Mouse (Mus musculus): Measurements from ENCODE around the gene Ank3.

Ank3 gene

DNA sequence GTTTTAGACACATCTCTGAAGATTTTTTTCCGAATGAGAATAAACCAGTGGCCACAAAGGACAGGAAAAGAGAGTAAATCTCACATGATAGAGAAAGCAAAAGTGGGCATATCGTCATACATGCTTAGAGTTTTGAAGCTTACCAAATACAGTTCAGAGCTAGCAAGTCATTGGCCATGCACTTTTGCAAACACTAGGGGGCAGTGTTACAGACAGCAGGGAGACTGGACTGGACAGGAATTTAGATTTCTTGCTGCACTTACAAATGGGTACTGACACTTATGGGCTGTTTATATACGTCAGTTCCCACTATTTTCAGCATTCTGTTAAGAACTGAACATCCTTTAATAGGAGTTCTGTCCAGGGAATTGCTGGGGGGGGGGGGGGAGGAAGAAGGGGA lies 257.7 kb downstream of the Ank3 start:
- DNase-seq (ENCODE audit: low read depth, low spot score), result peak; percentile 71

DNA sequence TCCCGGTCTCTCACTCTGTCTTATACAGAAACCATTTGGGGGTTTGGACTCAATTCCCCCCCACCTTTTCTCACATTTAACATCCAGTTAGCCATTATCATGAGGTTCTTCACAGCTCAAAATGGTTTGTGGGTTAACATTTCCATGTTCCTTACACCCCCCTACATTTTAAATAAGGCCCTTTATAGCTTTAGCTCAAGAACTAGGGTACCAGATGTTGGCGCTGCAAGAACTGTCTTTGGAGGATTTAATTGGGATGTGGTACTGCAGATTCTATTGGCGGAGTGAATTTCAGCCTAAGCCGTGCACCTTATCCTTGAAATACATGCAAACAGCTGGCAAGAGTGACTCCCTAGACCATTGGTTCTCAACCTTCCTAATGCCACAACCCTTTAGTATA lies 261.2 kb downstream of the Ank3 start:
- no peak for DNase-seq (ENCODE audit: low read depth, low spot score)

DNA sequence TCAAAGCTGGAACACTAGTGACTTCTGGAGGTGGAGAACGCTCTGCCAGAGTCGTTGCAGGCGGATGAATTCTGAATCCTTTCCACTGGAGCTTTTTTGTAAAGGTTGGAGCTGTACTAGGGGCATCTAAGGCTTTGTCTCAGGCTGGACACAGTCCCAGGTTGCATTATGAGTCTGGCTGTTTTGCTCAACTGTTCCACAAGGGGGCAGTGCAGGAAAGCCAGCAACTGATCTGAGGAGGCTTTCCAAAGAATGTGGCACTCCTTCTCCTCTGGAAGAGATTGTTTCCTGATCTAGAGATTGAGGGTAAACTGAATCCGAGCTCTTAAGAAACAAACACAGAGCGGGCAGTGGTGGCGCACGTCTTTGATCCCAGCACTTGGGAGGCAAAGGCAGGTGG lies 263.8 kb downstream of the Ank3 start:
- peak; percentile 80 for DNase-seq (ENCODE audit: low read depth, low spot score)

DNA sequence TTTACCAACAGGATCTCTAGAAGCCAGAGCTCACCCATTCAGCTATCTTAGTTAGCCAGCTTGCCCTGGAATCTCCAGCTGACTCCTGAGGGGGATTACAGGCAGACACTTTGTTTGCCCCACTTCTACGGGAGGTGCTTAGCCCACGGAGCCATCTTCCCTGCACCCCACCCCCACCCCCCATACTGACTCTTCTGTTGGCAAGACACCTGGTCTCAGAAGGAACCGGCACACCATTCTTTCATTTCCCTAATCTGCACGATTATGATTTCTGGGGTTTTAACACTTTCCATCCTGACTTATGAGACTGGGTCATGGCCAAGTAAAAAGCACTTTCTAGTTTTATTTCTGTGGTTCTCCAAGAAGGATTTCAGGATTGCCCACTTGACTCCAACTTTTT lies 268.9 kb downstream of the Ank3 start:
- no peak for DNase-seq (ENCODE audit: low read depth, low spot score)

DNA sequence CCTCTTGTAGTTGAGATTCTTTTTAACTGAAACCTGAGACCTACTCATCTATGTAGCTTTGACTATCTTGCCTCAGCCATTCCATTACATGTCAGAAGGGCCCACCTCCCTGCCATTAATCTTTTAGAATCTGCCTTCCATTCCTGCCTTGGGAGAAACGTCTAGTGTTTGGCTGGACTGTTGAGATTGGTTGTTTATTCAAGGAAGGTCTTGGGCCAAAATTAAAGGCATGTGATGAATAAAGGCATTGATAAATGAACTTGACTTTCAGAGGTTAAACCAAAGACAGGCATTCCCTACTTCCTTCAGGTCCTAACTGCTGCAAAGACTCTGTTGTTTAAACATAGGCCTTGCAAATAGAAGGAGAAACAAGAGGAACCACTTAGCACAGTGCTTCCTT lies 271.9 kb downstream of the Ank3 start:
- no peak for DNase-seq (ENCODE audit: low read depth, low spot score)

DNA sequence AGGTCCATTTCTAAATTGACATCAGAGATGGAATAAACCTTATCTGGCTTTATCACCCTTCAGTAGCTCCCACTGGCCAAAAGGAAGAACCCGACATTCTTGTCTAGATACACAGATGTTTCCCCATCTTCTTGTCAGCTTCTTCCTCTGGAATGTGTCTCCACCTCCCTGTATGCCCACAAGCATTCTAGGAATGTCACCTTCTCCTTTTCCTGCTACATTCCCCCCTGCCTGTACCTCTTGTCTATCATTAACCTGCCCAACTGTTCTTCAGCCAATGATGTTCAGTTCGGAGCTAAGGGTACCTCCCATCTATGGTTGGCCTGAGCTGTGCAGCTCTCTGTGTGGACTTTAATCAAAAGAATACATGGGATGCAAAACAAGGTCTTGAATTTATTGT lies 272.4 kb downstream of the Ank3 start:
- DNase-seq (ENCODE audit: low read depth, low spot score), result no peak

DNA sequence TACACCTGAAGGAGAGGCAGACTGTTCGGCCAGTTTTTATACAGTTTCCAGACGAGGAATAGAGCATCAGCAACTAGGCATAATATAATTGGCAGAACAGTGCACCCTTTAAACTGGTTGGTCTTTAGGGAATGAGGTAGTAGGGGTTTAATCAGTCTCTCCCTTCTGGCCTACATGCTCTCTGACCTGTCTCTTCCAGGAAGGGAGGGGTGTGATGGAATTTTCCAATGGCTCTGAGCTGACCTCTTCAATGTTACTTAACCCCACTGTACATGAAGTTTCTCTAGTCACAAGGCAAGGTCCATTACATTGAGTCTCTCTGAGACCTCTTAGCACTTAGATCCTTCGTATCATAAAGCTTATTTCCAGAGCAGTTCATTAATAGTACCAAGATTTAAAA lies 272.9 kb downstream of the Ank3 start:
- no peak for DNase-seq (ENCODE audit: low read depth, low spot score)

DNA sequence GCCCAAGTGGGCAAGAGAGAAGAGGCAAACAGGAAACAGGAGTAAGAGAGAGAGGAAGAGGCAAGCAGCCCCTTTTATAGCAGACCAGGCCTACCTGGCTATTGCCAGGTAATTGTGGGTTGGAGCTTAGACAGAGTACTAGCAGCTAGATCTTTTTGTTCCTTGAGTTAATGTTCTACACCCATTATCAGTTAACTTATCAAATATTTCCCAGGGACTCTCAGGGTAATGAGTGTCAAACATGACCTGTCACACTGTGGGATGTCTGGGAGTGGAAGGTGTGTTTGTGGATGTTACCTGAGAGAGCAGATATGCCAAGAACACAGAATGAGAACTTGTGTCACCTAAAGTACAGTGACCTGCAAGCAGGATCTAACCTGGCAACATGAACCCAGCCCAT lies 274.0 kb downstream of the Ank3 start:
- no peak for DNase-seq (ENCODE audit: low read depth, low spot score)

DNA sequence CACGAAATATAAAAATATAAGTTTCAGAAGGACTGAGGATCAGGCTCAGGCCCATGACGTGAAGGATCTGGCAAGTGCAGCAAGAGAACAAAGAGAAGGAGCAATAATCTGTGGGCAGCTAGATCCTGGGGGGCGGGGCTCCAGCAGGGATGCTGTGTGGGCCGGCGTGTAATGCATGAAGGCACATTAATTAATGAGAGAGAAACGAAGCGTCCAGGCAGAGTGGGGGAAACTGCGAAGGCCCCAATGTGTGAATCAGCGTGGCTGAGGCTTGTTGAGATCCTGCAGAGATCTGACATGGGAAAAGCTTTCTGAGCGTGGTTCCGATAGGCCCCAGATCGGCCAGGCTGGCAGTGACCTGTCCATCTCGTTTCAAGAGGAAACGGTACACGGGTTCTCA lies 279.7 kb downstream of the Ank3 start:
- no peak for DNase-seq (ENCODE audit: low read depth, low spot score)

DNA sequence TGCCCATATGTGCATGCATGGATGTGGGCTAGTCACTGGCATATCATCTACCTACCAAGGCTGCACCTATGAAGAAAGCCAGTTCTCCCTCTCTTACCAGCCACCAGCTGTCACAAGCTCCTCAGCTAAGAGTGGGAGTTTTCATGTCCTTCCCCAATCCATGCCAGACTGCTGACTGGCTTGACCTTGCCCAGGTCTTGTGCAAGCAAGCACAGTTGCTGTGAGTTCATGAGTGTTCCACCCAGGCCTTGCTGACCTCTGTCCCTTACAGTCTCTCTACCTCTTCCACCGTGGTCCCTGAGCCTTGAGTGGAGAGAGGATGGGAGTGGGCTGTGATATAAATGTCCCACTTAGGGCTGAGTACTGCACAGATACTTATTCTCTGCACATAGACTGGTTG lies 287.8 kb downstream of the Ank3 start:
- no peak for DNase-seq (ENCODE audit: low read depth, low spot score)

DNA sequence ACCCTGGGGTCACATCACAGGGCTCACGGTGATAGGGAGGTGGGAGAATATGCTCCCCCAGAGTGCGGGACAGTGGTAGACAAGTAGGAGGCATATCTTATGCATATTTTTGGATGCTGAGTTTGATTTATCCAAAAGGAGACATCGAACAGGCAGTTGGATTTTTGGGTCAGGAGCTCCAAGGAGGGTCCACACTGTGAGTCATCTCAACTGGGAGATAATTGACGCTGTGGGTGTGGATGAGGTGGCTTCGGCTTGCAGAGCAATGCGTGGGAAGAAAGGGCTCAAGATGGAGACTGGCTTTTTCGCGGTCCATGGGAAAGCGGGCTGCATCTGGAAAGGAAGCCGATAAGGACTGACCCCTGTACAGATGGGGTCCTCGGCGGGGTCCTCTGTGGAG lies 290.5 kb downstream of the Ank3 start:
- DNase-seq (ENCODE audit: low read depth, low spot score), result no peak

DNA sequence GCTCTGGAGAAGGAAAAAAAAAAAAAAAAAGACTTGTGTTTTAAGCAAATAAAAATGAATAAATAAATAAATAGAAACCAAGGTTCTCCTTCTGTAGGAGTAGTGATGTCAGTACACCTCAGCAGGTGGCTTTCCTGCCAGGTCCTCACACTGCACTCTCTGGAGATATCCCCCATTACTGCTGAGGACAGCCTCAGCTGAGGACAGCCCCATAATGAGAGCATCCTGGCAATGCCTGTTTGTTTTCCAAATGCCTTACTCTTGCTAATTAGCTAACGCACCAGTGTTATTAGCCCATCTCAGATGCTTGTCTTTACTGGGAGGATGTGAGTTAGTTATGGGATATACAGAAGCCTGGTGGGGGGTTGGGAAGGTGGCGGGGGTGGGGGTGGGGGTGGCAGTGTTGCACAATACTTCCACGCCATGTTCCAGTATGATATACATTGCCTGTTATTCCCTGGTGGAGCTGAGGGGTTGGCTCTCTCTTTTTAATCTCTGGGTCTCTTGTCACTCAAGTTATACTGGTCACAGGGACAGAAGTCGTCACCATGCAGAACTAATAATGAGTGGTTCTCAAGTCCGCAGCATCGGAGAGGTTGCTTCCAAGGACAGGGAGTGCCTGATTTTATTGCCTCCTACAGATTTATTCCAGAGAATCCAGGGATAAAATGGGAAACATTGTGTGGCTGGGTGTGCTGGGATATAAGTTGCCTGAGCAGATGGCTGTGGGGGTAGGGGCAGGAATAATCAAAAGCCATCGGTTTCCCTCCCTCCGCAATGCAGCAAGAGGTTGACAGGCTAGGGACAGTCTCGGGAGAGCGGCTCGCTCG lies 291.8 kb downstream of the Ank3 start:
- DNase-seq (ENCODE audit: low read depth, low spot score), result no peak

DNA sequence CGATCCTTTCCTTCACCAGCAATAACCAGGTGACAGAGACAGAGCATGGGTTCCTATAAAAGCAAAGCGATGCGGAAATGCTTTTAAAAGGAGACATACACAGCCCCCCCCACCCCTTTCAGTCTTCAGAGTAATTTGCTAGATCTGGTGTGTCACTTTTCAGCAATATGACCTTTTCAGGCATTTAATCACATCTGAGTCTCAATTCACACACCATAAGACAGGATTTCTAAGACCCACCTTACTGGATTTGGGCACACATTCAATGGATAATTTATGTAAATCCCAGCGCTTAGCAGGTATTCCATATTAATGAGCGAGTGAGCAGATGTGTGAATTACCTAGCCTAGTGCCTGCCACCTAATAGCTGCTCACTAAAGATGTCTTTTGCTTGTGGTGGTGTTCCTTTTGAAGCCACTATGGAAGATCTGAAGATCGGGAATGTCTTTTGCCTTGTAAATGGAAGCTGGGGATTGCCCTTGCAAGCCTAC lies 292.4 kb downstream of the Ank3 start:
- no peak for DNase-seq (ENCODE audit: low read depth, low spot score)

DNA sequence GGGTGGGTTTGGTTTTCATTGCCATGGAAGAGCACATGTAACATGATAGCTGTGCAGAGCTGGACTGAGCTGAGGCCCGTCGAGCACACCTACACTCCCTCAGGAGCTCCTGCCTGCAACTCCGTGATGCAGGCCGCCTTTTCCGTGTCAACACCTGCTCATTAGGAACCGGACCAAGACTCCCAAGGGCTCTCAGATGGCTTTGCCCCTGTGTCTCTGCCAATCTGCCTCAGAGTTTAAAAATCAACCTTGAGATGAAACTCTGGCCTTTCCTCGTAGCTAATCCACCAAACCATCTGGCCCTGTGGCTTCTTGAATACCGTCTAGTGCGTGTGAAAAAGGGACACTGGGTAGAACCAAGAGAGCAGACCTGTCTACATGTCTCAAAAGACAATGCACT lies 297.4 kb downstream of the Ank3 start:
- no peak for DNase-seq (ENCODE audit: low read depth, low spot score)

DNA sequence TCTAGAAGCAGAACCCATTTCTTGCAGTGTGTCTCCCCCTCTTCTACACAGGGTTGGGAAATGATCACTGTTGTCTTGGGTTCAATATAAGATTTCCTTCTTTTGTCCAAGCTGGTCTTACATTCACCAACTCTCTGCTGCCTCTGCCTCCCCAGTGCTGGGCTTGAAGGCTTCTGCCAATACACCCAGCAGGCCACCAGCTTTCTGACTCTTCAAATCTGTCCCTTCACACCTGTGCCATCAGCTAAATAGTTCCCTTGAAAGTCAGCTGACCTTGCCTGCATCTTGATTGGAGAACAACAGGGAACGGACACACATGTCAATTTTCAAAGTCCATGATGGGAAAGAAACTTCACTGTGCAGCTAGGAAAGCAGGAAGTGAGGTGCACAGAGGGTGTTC lies 300.1 kb downstream of the Ank3 start:
- no peak for DNase-seq (ENCODE audit: low read depth, low spot score)

DNA sequence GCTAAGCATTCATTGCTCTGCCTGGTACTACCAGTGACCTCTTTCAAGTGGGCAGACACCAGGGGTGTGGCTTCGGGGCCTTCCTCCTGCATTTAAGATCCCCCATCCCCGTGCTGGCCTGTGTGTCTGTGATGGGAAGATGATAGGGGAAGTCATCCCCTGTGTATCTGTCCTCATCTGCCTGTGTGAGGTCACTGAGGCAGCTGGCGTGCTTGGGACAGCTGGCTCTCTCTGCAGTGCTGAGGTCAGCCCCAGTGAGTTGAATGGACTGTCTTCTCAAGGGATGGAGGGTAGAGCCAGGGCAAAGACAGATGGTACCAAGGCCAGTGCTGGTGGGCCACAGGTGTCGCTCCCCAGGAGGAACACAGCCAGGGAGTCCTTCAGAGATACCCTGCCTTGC lies 302.7 kb downstream of the Ank3 start:
- DNase-seq (ENCODE audit: low read depth, low spot score), result no peak

DNA sequence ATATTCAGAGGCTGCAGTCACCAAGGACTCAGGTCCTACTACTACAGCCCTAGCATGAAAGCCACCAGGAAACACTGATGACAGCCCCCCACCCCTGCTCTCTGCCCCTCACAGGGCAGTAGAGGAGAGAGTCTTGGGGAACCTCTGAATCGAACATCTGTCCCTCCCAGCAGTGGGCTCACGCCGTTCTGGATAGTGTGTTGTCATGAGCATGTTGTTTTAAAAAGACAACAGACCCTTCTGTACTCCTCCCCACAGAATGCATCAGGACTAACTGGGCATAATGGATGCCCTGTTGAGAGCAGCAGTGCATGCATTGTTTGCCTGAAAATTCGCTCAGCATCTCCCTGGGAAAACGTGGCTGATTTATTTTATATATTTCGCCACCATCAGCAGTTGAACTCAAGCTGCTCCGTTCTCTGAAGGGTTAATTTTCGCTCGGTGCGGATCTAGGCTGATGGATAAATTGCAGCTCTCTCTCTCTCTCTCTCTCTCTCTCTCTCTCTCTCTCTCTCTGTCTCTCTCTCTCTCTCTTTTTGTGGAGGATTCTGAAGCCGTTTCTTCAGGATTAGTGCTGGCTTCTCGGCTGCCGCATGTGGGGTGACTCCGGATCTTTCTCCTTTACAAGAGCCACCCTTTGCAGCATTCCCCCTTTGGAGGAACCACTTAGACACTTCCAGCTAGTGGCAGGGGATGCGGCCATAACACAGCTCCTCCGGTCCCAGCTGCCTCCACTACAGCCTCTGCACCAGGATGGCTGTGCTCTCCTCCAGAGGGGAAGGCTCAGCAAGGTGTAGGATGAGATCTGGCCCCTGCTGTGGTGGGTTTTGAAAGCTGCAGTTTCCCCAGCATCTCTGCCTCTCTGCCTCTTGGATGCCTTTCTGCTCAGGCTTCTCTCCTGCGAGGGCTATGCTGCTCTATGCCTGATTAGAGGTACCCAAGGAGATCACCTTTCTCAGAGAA lies 307.5 kb downstream of the Ank3 start:
- no peak for DNase-seq (ENCODE audit: low read depth, low spot score)

DNA sequence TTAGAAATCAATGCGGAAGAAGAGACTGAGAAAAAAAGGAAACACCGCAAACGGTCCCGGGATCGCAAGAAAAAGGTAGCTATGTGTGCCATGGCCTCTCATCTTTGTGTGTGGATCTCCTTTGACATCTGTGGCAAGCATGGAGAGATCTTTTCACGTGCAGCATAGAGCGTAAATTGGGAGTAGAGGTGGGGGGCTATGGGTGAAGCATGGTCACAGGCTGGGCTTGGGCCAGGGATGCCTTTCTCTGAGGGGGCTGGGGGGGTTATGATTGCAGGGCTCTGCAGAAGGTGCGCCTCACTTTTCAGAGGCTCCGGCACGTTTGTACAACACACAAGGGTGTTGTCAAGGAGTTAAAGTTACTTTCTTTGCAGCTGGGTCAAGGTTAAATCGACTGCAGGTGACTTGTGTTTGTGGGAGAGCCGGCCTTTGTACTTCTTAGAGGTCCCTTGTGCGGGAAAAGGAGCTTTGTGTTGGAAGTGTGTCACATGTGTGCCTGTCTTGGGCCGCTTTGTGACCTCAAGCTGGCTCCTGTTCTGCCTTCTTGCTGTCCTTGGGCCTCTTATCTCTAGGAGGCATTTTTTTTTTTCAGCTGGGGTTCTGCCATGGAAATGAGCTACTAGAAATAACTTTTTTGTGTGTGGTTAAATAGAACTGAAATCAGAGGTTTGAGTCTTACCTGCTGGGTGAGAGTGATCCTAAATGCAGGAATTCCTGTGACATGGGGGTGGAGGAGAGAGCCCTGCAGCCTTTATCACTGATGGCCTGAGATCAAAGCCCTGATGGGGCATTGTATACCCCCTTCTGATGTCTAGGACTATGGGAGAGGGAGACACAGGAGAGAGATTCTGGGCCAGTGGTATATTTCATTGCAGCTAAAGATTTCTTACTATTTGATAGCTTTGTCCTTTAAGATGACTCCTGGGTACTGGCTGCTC lies 308.5 kb downstream of the Ank3 start:
- DNase-seq (ENCODE audit: low read depth, low spot score), result no peak

DNA sequence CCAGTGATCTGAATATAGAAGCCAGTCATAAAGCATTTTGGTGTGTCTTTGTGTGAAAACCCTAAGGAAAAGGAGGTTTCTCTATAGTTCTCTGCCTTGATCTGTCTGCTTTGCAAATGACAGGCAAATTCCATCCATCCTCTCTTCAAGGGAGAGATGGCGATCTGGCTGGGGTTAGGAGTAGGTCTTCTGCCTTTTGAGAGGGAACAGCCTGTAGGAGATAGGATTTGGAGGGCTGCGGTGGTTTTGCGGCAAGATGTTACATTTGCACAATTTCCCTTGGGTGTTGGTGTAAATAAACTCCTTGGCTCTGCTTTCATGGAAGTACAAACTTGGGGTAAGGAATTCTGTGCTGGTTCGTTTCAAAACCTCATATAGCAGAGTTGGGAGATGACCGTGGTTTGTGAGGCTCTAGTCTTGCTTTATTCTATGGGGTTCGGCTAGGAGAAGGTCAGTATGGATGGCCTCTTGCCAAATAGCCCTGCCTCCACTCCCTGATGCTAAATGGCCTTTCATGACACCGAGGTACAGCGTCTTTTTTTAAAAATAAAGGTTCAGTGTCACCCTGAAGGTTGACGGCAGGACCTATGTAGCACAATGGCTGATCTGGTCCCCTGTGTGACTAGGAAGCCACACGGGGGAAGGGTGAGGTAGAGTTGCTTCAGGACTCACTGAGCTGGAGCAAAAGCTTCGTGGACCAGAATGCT lies 309.4 kb downstream of the Ank3 start:
- no peak for DNase-seq (ENCODE audit: low read depth, low spot score)

DNA sequence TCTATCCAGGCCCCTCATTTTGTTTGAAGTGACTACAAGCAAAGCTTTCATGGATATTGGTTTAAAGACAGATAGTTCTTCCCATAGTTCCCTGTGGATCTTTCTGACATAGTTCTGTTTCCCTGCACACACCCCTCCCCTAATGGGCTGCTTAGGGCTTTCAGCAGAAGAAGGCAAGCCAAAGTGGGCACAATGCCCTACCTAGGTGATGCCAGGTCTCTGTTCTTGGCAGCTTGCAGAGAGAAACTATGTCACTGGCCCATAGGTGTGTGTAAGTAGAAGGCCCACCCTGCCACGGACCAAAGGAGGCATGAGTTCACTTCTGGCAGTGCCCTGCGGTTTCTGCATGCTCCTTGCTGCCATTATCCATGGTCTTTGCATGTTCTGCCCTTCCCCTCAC lies 311.1 kb downstream of the Ank3 start:
- DNase-seq (ENCODE audit: low read depth, low spot score), result no peak

DNA sequence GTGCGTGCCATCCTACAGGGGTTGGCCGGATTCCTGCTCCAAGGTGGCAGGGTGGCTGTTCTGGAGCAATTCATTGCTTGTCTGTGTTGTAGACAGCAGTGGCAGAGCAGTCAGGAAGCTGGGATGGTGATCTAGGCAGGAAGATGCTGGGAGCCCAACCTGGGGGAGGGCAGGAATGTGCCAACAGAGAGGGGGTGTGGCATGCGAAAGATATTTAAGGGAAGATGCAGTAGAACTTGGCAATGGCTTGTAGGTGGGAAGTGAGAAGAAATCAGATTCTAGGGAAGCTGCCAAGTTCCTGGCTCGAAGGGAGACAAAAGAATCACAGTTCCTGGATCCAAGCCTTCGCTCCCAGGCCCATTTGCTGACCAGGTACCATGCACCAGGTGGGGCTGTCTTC lies 312.2 kb downstream of the Ank3 start:
- no peak for DNase-seq (ENCODE audit: low read depth, low spot score)

All from forelimb bud, embryonic 11.5 days (tissue).